Mouse (Mus musculus) intestine, embryonic 15.5 days (tissue): Measurements from ENCODE around the gene Dennd6b. TPM values are rescaled to one million over a fixed set of nuclear protein-coding genes. Genes with fewer than 3 reads are reported as not detected.
A peak's percentile ranks its signal among the peaks of the same experiment; 100 is the strongest.

Experiments used
- ATAC-seq: fragments of 200-750 bp; cut with Nextera tagmentation; 2 replicates; pipeline ENCODE4 v1.8.0; 2017; ENCODE audit warnings: moderate TSS enrichment, moderate library complexity
- H3K27ac ChIP-seq: fragments of 300-500 bp; sonication (generic); 2 replicates; pipeline ENCODE4 v1.5.1; 2015; ENCODE audit warnings: mild to moderate bottlenecking, inconsistent platforms
- H3K27me3 ChIP-seq: fragments of 300-500 bp; sonication (generic); replicated peaks from 2 replicates; pipeline ENCODE4 v1.6.1; 2015; ENCODE audit warnings: inconsistent platforms
- H3K36me3 ChIP-seq: fragments of 300-500 bp; sonication (generic); 2 replicates; pipeline ENCODE4 v1.6.1; 2015; ENCODE audit warnings: inconsistent platforms
- H3K4me1 ChIP-seq: fragments of 300-500 bp; sonication (generic); replicated peaks from 2 replicates; pipeline ENCODE4 v1.6.1; 2015; ENCODE audit warnings: inconsistent platforms
- H3K4me2 ChIP-seq: fragments of 300-500 bp; sonication (generic); replicated peaks from 2 replicates; pipeline ENCODE4 v1.6.1; 2015; ENCODE audit warnings: mild to moderate bottlenecking, inconsistent platforms
- H3K4me3 ChIP-seq: fragments of 300-500 bp; sonication (generic); replicated peaks from 2 replicates; pipeline ENCODE4 v1.5.1; 2015; ENCODE audit warnings: inconsistent platforms
- H3K9ac ChIP-seq: fragments of 300-500 bp; sonication (generic); 2 replicates; pipeline ENCODE4 v1.6.1; 2015; ENCODE audit warnings: inconsistent platforms
- H3K9me3 ChIP-seq: fragments of 300-500 bp; sonication (generic); 2 replicates; pipeline ENCODE4 v1.6.1; 2016; ENCODE audit warnings: inconsistent platforms
- WGBS: fragments of 180-500 bp; shearing (Covaris S2); methylation state at CpG from one replicate; pipeline ENCODE4 v1.1.7; 2015; 5-methylcytosine and 5-hydroxymethylcytosine counted together
- polyA plus RNA-seq: library from polyadenylated mRNA; unstranded; fragments of >200 nt; fragmentation: Nextera tagmentation; extraction: Ambion mirVana; gene quantifications from 2 replicates; pipeline ENCODE4 v1.2.1, GENCODE M21; 2015

Gene Dennd6b
- polyA plus RNA-seq, 1 experiment from 2014 or later = 12.1 TPM

DNA sequence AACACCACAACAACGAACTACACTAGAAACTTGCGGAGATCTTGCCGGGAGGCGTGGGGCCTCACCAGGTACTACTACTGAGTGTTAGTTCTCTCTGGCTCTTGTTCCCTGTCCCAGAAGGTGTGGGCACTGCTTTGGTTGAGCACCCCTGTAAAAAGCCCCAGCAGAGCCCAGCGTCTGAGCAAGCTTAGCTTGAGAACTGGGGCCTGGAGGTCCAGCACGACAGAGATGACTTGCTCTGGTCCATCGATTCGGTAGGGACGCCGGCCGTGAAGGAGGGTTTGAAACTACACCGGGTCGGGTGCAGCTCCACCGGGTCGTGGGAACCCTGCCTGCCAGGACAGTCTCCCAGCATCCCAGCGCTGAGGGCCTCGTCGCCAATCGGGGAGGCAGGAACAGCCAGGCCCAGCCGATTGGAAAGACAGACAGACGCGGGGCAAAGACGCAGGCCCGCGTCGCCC lies 16.2 kb downstream of the Dennd6b start:
- Histone ChIP-seq H3K9me3 (no peaks in the 10 kb centered on the region), H3K36me3 (no peaks in the 10 kb centered on the region), H3K27ac (peak overlapping the region; percentile 93), H3K4me3 (peak overlapping the region; percentile 85), H3K27me3 (no peaks in the 10 kb centered on the region), H3K9ac (peak overlapping the region; percentile 80), H3K4me2 (peak overlapping the region; percentile 90), H3K4me1 (peaks cover 51% of the 10 kb centered on the region)
- under 1% methylated on average over 26 of the region's 26 CpGs for WGBS
- ATAC-seq = peak; percentile 2; the same call in 1 of the 2 replicates

- Histone ChIP-seq H3K9me3 (no peaks in the 10 kb centered on the region), H3K4me3 (peak overlapping the region; percentile 85), H3K4me2 (peak overlapping the region; percentile 90), H3K27ac (peak overlapping the region; percentile 93), H3K4me1 (peaks cover 56% of the 10 kb centered on the region), H3K36me3 (no peaks in the 10 kb centered on the region), H3K27me3 (no peaks in the 10 kb centered on the region), H3K9ac (peak overlapping the region; percentile 80)
- ATAC-seq = no peak
- 4% methylated on average over 6 of the region's 6 CpGs for WGBS
Observed at GRCm38 (mm10) chr15:89179630-89179964, 16.7 kb downstream of the Dennd6b start.

DNA sequence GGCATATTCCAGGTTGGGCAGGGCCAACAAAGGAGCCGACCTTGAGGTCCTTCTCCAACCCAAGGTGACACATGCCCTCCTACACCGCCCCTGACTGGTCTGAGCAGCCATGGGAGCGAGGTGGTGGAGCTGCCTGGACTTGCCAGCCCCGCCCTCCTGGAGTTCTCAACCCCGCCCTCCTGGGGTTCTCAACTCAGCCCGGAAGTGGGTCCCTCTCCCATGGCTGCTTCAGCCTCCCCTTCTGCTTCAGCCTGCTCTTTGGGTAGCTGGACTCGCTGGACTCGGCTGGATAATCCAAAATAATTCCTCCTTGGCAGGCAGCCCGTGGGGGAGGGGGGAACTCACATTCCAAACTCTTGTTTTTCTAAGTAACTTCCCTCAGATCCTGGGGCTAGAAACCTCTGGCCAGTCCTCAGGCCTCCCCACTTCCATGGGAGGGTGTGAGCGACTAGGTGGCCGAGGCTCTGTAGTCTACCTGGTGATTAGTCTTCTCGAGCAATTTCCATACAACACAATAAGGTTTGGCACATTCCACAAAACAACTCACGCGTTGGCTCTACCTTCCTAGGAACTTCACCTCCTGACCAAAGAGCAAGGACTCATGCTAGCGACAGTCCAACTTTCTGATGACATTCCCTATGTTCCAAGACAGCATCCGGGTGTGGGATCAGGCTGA lies 17.2 kb downstream of the Dennd6b start:
- 3% methylated on average over 16 of the region's 16 CpGs for WGBS
- peak overlapping the region; percentile 90 for H3K4me2 ChIP-seq
- H3K9me3 ChIP-seq = no peaks in the 10 kb centered on the region
- peak; percentile 73 for ATAC-seq
- H3K9ac ChIP-seq = peak overlapping the region; percentile 80
- no peaks in the 10 kb centered on the region for H3K27me3 ChIP-seq
- no peaks in the 10 kb centered on the region for H3K36me3 ChIP-seq
- H3K4me3 ChIP-seq = peak overlapping the region; percentile 85
- peaks cover 61% of the 10 kb centered on the region for H3K4me1 ChIP-seq
- H3K27ac ChIP-seq = peak overlapping the region; percentile 93

- peak overlapping the region; percentile 93 for H3K27ac ChIP-seq
- H3K27me3 ChIP-seq = no peaks in the 10 kb centered on the region
- peak overlapping the region; percentile 85 for H3K4me3 ChIP-seq
- ATAC-seq = no peak
- H3K9me3 ChIP-seq = no peaks in the 10 kb centered on the region
- no peaks in the 10 kb centered on the region for H3K36me3 ChIP-seq
- H3K9ac ChIP-seq = peak overlapping the region; percentile 80
- peaks cover 66% of the 10 kb centered on the region for H3K4me1 ChIP-seq
- peak overlapping the region; percentile 90 for H3K4me2 ChIP-seq
- 65% methylated on average over 7 of the region's 7 CpGs for WGBS
Observed at GRCm38 (mm10) chr15:89178260-89178860, 17.9 kb downstream of the Dennd6b start.

DNA sequence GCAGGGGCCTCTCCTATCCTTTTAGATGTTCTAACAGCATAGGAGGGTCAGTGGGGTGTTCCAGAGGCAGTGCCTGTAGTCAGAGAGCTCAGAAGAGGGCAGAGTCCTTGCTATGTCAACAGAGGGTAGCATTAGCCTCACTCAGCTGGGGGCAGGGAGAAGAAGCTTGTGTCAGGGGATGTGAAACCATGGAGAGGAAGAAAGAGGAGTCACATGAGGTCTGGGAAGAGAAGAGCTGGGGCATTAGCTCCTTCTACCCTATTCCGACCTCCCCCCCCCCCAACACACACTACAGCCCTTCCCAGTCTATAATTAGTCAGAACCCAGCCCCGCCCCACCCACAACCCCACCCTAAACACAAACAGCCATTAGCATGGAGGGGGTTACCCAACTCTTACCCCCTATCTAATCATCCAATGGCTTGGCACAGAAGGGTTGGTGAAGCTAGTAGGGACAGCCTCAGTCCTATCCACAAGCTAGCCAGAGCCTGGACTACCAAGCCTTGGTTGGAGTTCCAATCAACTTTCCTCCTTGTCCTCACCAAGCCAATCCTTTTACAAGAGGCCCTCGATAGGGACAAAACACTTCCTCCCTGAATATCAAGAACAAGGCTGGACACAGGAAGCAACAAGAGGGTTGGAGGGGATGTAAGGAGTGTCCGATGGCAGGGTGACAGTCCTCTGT lies 18.6 kb downstream of the Dennd6b start:
- peak; percentile 31 for ATAC-seq
- 56% methylated on average over 4 of the region's 4 CpGs for WGBS
- peak overlapping the region; percentile 90 for H3K4me2 ChIP-seq
- H3K4me1 ChIP-seq = peaks cover 68% of the 10 kb centered on the region
- no peaks in the 10 kb centered on the region for H3K9me3 ChIP-seq
- H3K36me3 ChIP-seq = no peaks in the 10 kb centered on the region
- H3K9ac ChIP-seq = peak overlapping the region; percentile 9; the same call in 1 of the 2 replicates
- H3K27ac ChIP-seq = peak overlapping the region; percentile 93
- no peaks in the 10 kb centered on the region for H3K27me3 ChIP-seq
- H3K4me3 ChIP-seq = 0 out of 2 replicates have a peak overlapping the region, but pooled peaks have one; percentile 85

DNA sequence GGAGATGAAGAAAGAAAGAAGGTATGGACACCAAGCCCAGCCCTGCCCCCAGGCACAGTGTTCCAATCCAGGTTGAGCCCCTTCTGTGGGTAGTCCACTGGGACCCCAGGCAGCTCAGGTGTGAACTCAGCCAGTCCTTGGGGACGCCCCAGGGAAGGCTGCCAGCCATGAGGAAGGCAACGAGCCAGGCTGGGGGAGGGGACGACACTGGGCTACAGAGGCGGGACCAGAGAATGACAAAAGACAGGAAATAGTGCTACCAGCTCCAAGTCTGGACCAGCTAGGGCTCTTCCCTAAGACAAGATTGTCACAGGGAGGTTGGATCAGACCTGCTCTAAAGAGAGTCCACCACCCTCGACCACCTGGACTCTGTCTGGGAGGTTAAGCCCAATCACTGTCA lies 19.2 kb downstream of the Dennd6b start:
- 0 out of 2 replicates have a peak overlapping the region, but pooled peaks have one; percentile 6 for H3K4me3 ChIP-seq
- H3K27ac ChIP-seq = peak overlapping the region; percentile 93
- no peaks in the 10 kb centered on the region for H3K36me3 ChIP-seq
- H3K9ac ChIP-seq = peak overlapping the region; percentile 9
- H3K27me3 ChIP-seq = no peaks in the 10 kb centered on the region
- H3K9me3 ChIP-seq = no peaks in the 10 kb centered on the region
- ATAC-seq = peak; percentile 14
- peak overlapping the region; percentile 90 for H3K4me2 ChIP-seq
- WGBS = 7% methylated on average over 5 of the region's 5 CpGs
- H3K4me1 ChIP-seq = peaks cover 71% of the 10 kb centered on the region

GRCm38 (mm10) chr15:89175411-89176155 lies 20.7 kb downstream of the Dennd6b start:
- Histone ChIP-seq H3K4me1 (peaks cover 78% of the 10 kb centered on the region), H3K27ac (peak overlapping the region; percentile 32; the same call in 1 of the 2 replicates), H3K36me3 (no peaks in the 10 kb centered on the region), H3K9ac (no peak overlapping the region), H3K4me2 (peak overlapping the region; percentile 98), H3K9me3 (no peaks in the 10 kb centered on the region), H3K4me3 (no peak overlapping the region), H3K27me3 (no peaks in the 10 kb centered on the region)
- ATAC-seq = no peak
- WGBS = 69% methylated on average over 13 of the region's 13 CpGs

- no peak overlapping the region for H3K9ac ChIP-seq
- no peaks in the 10 kb centered on the region for H3K9me3 ChIP-seq
- WGBS = 51% methylated on average over 11 of the region's 11 CpGs
- H3K4me2 ChIP-seq = peak overlapping the region; percentile 98; the same call in 1 of the 2 replicates
- ATAC-seq = no peak
- peaks cover 84% of the 10 kb centered on the region for H3K4me1 ChIP-seq
- no peaks in the 10 kb centered on the region for H3K36me3 ChIP-seq
- no peak overlapping the region for H3K27ac ChIP-seq
- H3K27me3 ChIP-seq = no peaks in the 10 kb centered on the region
- no peak overlapping the region for H3K4me3 ChIP-seq
Observed at GRCm38 (mm10) chr15:89174889-89175339, 21.4 kb downstream of the Dennd6b start.

GRCm38 (mm10) chr15:89173906-89174214 lies 22.4 kb downstream of the Dennd6b start:
- Histone ChIP-seq H3K27ac (peak overlapping the region; percentile 59), H3K4me2 (peak overlapping the region; percentile 98), H3K4me1 (peaks cover 90% of the 10 kb centered on the region), H3K9me3 (no peaks in the 10 kb centered on the region), H3K36me3 (no peaks in the 10 kb centered on the region), H3K4me3 (peak overlapping the region; percentile 55), H3K9ac (peak overlapping the region; percentile 64), H3K27me3 (no peaks in the 10 kb centered on the region)
- ATAC-seq = peak; percentile 58
- 2% methylated on average over 15 of the region's 15 CpGs for WGBS

DNA sequence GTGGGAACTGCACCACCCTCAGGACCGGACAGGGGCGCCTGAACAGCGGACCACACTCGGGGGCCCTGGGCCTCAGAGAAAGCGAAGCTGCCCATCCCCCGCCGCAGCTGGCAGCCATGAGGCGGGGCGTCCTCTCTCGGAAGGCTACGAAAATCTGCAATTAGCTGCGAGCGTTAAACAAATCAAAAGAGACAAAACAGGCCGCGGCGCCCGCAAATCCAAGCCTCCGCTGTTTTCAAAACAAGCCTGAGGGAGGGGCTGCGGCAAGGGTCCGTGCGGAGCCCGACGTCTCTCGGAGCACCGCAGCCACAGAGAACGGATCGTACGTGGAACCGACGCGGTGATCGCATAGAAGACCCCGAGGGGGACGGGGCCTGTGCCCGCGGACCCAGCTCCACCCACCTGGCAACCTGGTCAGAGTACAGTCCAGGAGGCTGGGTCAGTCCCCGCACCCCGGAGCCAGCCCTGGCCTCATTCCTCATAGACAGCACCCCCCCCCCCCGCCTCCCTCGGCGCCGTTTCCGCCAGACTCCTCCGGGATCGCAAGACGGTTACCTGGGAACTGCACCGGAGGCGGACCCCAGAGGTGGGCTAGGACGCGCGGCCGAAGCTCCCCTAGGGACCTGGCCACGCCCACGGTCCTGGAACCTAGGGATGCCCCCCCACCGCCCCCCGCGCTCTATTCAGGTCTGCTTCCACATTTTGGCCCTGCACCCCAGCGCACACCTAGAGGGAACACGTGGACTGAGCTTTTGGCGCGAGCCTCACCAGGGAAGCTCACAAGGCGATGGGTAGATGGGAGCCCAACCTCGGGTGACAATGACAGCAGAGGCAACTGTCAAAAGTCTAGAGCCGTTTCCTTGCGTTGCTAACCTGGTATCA lies 23.0 kb downstream of the Dennd6b start:
- no peaks in the 10 kb centered on the region for H3K27me3 ChIP-seq
- H3K4me3 ChIP-seq = peak overlapping the region; percentile 55
- peak overlapping the region; percentile 59 for H3K27ac ChIP-seq
- whole genome bisulfite sequencing = under 1% methylated on average over 63 of the region's 65 CpGs
- no peaks in the 10 kb centered on the region for H3K36me3 ChIP-seq
- ATAC-seq = peak; percentile 22
- H3K4me1 ChIP-seq = peaks cover 86% of the 10 kb centered on the region
- H3K9me3 ChIP-seq = no peaks in the 10 kb centered on the region
- peak overlapping the region; percentile 64 for H3K9ac ChIP-seq
- peak overlapping the region; percentile 98 for H3K4me2 ChIP-seq

- H3K9me3 ChIP-seq = no peaks in the 10 kb centered on the region
- H3K9ac ChIP-seq = peak overlapping the region; percentile 64
- H3K4me2 ChIP-seq = peak overlapping the region; percentile 98
- H3K36me3 ChIP-seq = peaks cover 9% of the 10 kb centered on the region
- WGBS = 45% methylated on average over 17 of the region's 17 CpGs
- no peaks in the 10 kb centered on the region for H3K27me3 ChIP-seq
- peak overlapping the region; percentile 59 for H3K27ac ChIP-seq
- H3K4me1 ChIP-seq = peaks cover 78% of the 10 kb centered on the region
- no peak for ATAC-seq
- H3K4me3 ChIP-seq = peak overlapping the region; percentile 55
Observed at GRCm38 (mm10) chr15:89172276-89172935, 23.9 kb downstream of the Dennd6b start.
